Mouse (Mus musculus): ENCODE results near the gene Masp1. TPM values are rescaled to one million over a fixed set of nuclear protein-coding genes. Genes with fewer than 3 reads are reported as not detected.

The Masp1 gene
- polyA plus RNA-seq, 1 experiment from 2014 or later = 47.4 TPM

GRCm38 (mm10) chr16:23483292-23483691 lies 37.3 kb downstream of the Masp1 start:
- ATAC-seq = no peak
- 59% methylated on average over 10 of the region's 10 CpGs for WGBS
- Histone ChIP-seq H3K27me3 (replicated peaks; ENCODE audit: control insufficient read depth, insufficient read depth, low read length) (no peaks in the 10 kb centered on the region), H3K9me3 (replicated peaks; ENCODE audit: control insufficient read depth, low read length) (no peaks in the 10 kb centered on the region), H3K27ac (ENCODE audit: low read depth, low read length) (no peak overlapping the region), H3K9ac (ENCODE audit: low read length) (no peak overlapping the region), H3K36me3 (ENCODE audit: control insufficient read depth, insufficient read depth, low read length) (peaks cover 55% of the 10 kb centered on the region), H3K4me3 (ENCODE audit: low read depth, low read length) (no peak overlapping the region), H3K4me2 (ENCODE audit: low read length) (no peak overlapping the region), H3K4me1 (ENCODE audit: control insufficient read depth, insufficient read depth, low read length) (no peaks in the 10 kb centered on the region)
- no peak for DNase-seq (ENCODE audit: low spot score)

- H3K27ac ChIP-seq (ENCODE audit: low read depth, low read length) = no peak overlapping the region
- no peak for ATAC-seq
- no peak overlapping the region for H3K9ac ChIP-seq (ENCODE audit: low read length)
- H3K4me3 ChIP-seq (ENCODE audit: low read depth, low read length) = no peak overlapping the region
- WGBS = 93% methylated on average over 12 of the region's 12 CpGs
- no peak for DNase-seq (ENCODE audit: low spot score)
- H3K36me3 ChIP-seq (ENCODE audit: control insufficient read depth, insufficient read depth, low read length) = peaks cover 53% of the 10 kb centered on the region
- H3K9me3 ChIP-seq (replicated peaks; ENCODE audit: control insufficient read depth, low read length) = no peaks in the 10 kb centered on the region
- H3K27me3 ChIP-seq (replicated peaks; ENCODE audit: control insufficient read depth, insufficient read depth, low read length) = no peaks in the 10 kb centered on the region
- no peak overlapping the region for H3K4me2 ChIP-seq (ENCODE audit: low read length)
- no peaks in the 10 kb centered on the region for H3K4me1 ChIP-seq (ENCODE audit: control insufficient read depth, insufficient read depth, low read length)
These were observed 37.8 kb downstream of the Masp1 start for GRCm38 (mm10) chr16:23482846-23483245.

- H3K4me2 ChIP-seq (ENCODE audit: low read length) = no peak overlapping the region
- H3K9me3 ChIP-seq (replicated peaks; ENCODE audit: control insufficient read depth, low read length) = no peaks in the 10 kb centered on the region
- no peak overlapping the region for H3K9ac ChIP-seq (ENCODE audit: low read length)
- H3K4me1 ChIP-seq (ENCODE audit: control insufficient read depth, insufficient read depth, low read length) = no peaks in the 10 kb centered on the region
- no peak for ATAC-seq
- WGBS = 64% methylated on average over 3 of the region's 3 CpGs
- DNase-seq (ENCODE audit: low spot score) = no peak
- H3K36me3 ChIP-seq (ENCODE audit: control insufficient read depth, insufficient read depth, low read length) = peaks cover 47% of the 10 kb centered on the region
- no peaks in the 10 kb centered on the region for H3K27me3 ChIP-seq (replicated peaks; ENCODE audit: control insufficient read depth, insufficient read depth, low read length)
- H3K27ac ChIP-seq (ENCODE audit: low read depth, low read length) = no peak overlapping the region
- H3K4me3 ChIP-seq (ENCODE audit: low read depth, low read length) = no peak overlapping the region
These were observed 38.4 kb downstream of the Masp1 start for GRCm38 (mm10) chr16:23482218-23482617.

GRCm38 (mm10) chr16:23479872-23480603 lies 40.6 kb downstream of the Masp1 start:
- H3K4me3 ChIP-seq (ENCODE audit: low read depth, low read length) = no peak overlapping the region
- H3K27me3 ChIP-seq (replicated peaks; ENCODE audit: control insufficient read depth, insufficient read depth, low read length) = no peaks in the 10 kb centered on the region
- WGBS = 77% methylated on average over 7 of the region's 7 CpGs
- H3K4me1 ChIP-seq (ENCODE audit: control insufficient read depth, insufficient read depth, low read length) = no peaks in the 10 kb centered on the region
- peak; percentile 37; the same call in 1 of the 2 replicates for ATAC-seq
- peak; percentile 9 for DNase-seq (ENCODE audit: low spot score)
- H3K9ac ChIP-seq (ENCODE audit: low read length) = no peak overlapping the region
- no peak overlapping the region for H3K4me2 ChIP-seq (ENCODE audit: low read length)
- H3K27ac ChIP-seq (ENCODE audit: low read depth, low read length) = no peak overlapping the region; the same call in 1 of the 2 replicates
- H3K36me3 ChIP-seq (ENCODE audit: control insufficient read depth, insufficient read depth, low read length) = peaks cover 40% of the 10 kb centered on the region
- H3K9me3 ChIP-seq (replicated peaks; ENCODE audit: control insufficient read depth, low read length) = no peaks in the 10 kb centered on the region

- H3K4me2 ChIP-seq (ENCODE audit: low read length) = no peak overlapping the region
- no peak overlapping the region for H3K4me3 ChIP-seq (ENCODE audit: low read depth, low read length)
- H3K9me3 ChIP-seq (replicated peaks; ENCODE audit: control insufficient read depth, low read length) = no peaks in the 10 kb centered on the region
- peaks cover 32% of the 10 kb centered on the region for H3K36me3 ChIP-seq (ENCODE audit: control insufficient read depth, insufficient read depth, low read length)
- H3K4me1 ChIP-seq (ENCODE audit: control insufficient read depth, insufficient read depth, low read length) = no peaks in the 10 kb centered on the region
- no peak overlapping the region for H3K9ac ChIP-seq (ENCODE audit: low read length)
- no peak for ATAC-seq
- no peak overlapping the region for H3K27ac ChIP-seq (ENCODE audit: low read depth, low read length)
- DNase-seq (ENCODE audit: low spot score) = no peak
- no peaks in the 10 kb centered on the region for H3K27me3 ChIP-seq (replicated peaks; ENCODE audit: control insufficient read depth, insufficient read depth, low read length)
These were observed 44.0 kb downstream of the Masp1 start for GRCm38 (mm10) chr16:23476598-23476997.

GRCm38 (mm10) chr16:23475651-23476050 lies 45.0 kb downstream of the Masp1 start:
- Histone ChIP-seq H3K9ac (ENCODE audit: low read length) (no peak overlapping the region), H3K27me3 (replicated peaks; ENCODE audit: control insufficient read depth, insufficient read depth, low read length) (no peaks in the 10 kb centered on the region), H3K9me3 (replicated peaks; ENCODE audit: control insufficient read depth, low read length) (no peaks in the 10 kb centered on the region), H3K4me2 (ENCODE audit: low read length) (no peak overlapping the region), H3K4me1 (ENCODE audit: control insufficient read depth, insufficient read depth, low read length) (no peaks in the 10 kb centered on the region), H3K27ac (ENCODE audit: low read depth, low read length) (no peak overlapping the region), H3K4me3 (ENCODE audit: low read depth, low read length) (no peak overlapping the region), H3K36me3 (ENCODE audit: control insufficient read depth, insufficient read depth, low read length) (peaks cover 40% of the 10 kb centered on the region)
- ATAC-seq (no peak), DNase-seq (ENCODE audit: low spot score) (no peak)
- 92% methylated on average over 4 of the region's 4 CpGs for WGBS

GRCm38 (mm10) chr16:23472046-23472445 lies 48.6 kb downstream of the Masp1 start:
- H3K27ac ChIP-seq (ENCODE audit: low read depth, low read length) = no peak overlapping the region
- no peaks in the 10 kb centered on the region for H3K27me3 ChIP-seq (replicated peaks; ENCODE audit: control insufficient read depth, insufficient read depth, low read length)
- no peak overlapping the region for H3K4me2 ChIP-seq (ENCODE audit: low read length)
- WGBS = 67% methylated on average over 3 of the region's 3 CpGs
- no peak overlapping the region for H3K9ac ChIP-seq (ENCODE audit: low read length)
- no peak for ATAC-seq
- peaks cover 50% of the 10 kb centered on the region for H3K36me3 ChIP-seq (ENCODE audit: control insufficient read depth, insufficient read depth, low read length)
- no peaks in the 10 kb centered on the region for H3K4me1 ChIP-seq (ENCODE audit: control insufficient read depth, insufficient read depth, low read length)
- H3K4me3 ChIP-seq (ENCODE audit: low read depth, low read length) = no peak overlapping the region
- H3K9me3 ChIP-seq (replicated peaks; ENCODE audit: control insufficient read depth, low read length) = no peaks in the 10 kb centered on the region
- DNase-seq (ENCODE audit: low spot score) = no peak

- DNase-seq (ENCODE audit: low spot score) (no peak), ATAC-seq (no peak)
- WGBS = 96% methylated on average over 6 of the region's 6 CpGs
- H3K27me3 ChIP-seq (replicated peaks; ENCODE audit: control insufficient read depth, insufficient read depth, low read length) = no peaks in the 10 kb centered on the region
- no peak overlapping the region for H3K9ac ChIP-seq (ENCODE audit: low read length)
- H3K27ac ChIP-seq (ENCODE audit: low read depth, low read length) = no peak overlapping the region
- H3K4me3 ChIP-seq (ENCODE audit: low read depth, low read length) = no peak overlapping the region
- H3K36me3 ChIP-seq (ENCODE audit: control insufficient read depth, insufficient read depth, low read length) = peaks cover 48% of the 10 kb centered on the region
- H3K9me3 ChIP-seq (replicated peaks; ENCODE audit: control insufficient read depth, low read length) = no peaks in the 10 kb centered on the region
- no peak overlapping the region for H3K4me2 ChIP-seq (ENCODE audit: low read length)
- H3K4me1 ChIP-seq (ENCODE audit: control insufficient read depth, insufficient read depth, low read length) = no peaks in the 10 kb centered on the region
These were observed 49.1 kb downstream of the Masp1 start for GRCm38 (mm10) chr16:23471551-23471950.

- Histone ChIP-seq H3K4me2 (ENCODE audit: low read length) (no peak overlapping the region), H3K9ac (ENCODE audit: low read length) (no peak overlapping the region), H3K4me3 (ENCODE audit: low read depth, low read length) (no peak overlapping the region), H3K27ac (ENCODE audit: low read depth, low read length) (no peak overlapping the region), H3K9me3 (replicated peaks; ENCODE audit: control insufficient read depth, low read length) (no peaks in the 10 kb centered on the region), H3K36me3 (ENCODE audit: control insufficient read depth, insufficient read depth, low read length) (peaks cover under 1% of the 10 kb centered on the region; the same call in 1 of the 2 replicates), H3K4me1 (ENCODE audit: control insufficient read depth, insufficient read depth, low read length) (no peaks in the 10 kb centered on the region), H3K27me3 (replicated peaks; ENCODE audit: control insufficient read depth, insufficient read depth, low read length) (no peaks in the 10 kb centered on the region)
- DNase-seq (ENCODE audit: low spot score) = no peak
- 88% methylated on average over 4 of the region's 4 CpGs for WGBS
- ATAC-seq = no peak
These were observed 56.8 kb downstream of the Masp1 start for GRCm38 (mm10) chr16:23463671-23464347.

Data from forebrain, embryonic 14.5 days (tissue).